Mouse (Mus musculus): ENCODE measurements at regions not wholly inside any gene's neighbourhood (a gene's known extent, or its start where the extent isn't known, plus 50 kb on each side); places are given as distances from the start of the nearest gene placed in this dataset.

DNA sequence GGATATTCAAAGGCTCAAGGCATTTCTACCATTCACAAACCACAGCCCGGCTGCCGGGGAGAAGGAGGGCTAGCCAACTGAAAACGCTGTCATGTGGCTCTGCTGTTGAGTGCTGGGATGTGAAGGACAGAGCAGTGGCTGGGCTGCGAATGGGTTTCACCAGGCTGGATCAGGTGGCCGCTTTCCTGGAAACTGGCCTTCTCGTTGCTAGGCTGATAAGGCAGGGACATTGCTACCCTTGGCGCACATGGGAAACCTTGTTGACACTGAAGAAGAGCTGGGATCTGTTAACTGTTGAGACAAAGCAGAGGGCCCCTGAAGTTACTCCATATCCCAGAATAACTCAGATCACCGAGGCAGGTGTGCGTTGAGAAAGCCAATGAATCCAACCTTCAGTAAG, 216.1 kb upstream of the Rreb1 start:
- DNase-seq (ENCODE audit: extremely low spot score, low spot score), result no peak

DNA sequence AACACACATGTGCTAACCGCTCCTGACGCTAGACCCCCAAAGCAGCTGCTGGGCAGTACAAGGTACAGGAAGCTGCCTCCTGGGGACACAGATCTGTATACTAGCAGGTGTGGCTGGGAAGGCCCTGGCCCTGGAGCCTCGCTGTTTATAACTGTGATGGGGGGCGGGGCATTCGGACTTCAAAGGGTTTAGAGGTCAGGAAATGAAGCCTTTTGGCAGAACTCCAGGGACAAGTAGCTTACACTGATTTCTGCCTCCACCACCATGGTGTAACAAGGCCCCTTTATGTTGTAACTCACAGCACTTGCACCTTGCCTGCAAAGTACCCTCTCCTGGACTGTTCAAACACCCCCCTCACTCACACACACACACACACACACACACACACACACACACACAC, 215.5 kb upstream of the Rreb1 start:
- peak; percentile 36 for DNase-seq (ENCODE audit: extremely low spot score, low spot score)

DNA sequence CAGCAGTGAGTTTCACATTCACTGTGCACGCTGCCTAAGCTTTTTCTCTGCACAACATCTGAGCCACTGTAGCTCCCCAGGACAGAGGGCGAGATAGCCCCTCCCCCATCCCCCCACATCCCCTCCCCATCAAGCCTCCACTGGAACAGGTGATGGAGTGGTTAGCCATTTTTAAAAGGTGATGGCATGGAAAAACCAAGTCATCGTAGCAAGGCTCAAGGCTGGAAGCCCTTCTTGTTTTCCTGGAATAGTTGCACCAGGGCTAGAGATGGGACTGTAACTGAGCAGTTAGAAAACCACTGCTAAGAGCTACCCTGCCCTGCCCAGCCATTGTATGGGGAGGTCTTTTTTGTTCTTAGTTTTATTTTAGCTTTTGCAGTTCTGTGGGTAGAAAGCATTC, 209.1 kb upstream of the Rreb1 start:
- no peak for DNase-seq (ENCODE audit: extremely low spot score, low spot score)

DNA sequence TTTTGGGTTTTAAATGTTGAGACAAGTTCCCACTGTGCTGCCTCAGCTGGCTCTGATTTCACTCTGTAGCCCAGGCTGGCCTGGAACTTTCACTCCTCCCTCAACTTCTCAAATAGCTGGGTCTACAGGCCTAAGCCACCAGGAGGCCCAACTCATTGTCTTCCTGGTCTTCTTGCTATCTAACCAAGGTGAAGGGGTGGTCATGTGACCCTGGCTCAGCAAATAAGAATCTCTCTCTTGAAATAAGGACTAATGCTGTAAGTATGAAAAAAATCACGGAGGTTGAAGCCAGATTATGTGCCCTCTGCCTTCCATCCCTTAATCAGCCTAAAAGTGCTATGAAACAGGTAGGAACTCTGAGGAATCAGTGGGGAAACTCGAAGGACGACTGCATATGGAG, 208.7 kb upstream of the Rreb1 start:
- DNase-seq (ENCODE audit: extremely low spot score, low spot score), result no peak

DNA sequence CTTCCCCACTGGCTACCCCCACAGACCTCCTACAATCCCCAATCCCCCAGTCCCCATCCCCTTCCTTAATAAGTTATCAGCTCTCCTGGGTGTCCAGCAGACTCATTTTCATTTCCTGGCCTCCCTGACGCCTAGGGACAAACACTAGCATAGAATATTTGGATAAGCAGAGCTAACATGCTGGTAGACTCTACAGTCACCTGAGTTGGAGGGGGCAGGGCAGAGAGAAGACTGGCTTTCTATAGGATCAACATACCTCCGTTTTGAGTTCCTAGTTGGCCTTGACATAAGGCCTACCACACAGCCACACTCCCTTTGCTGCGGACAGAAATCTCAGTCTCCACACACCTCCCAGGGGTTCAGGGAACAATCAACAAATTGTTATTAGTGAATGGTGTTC, 205.2 kb upstream of the Rreb1 start:
- no peak for DNase-seq (ENCODE audit: extremely low spot score, low spot score)

DNA sequence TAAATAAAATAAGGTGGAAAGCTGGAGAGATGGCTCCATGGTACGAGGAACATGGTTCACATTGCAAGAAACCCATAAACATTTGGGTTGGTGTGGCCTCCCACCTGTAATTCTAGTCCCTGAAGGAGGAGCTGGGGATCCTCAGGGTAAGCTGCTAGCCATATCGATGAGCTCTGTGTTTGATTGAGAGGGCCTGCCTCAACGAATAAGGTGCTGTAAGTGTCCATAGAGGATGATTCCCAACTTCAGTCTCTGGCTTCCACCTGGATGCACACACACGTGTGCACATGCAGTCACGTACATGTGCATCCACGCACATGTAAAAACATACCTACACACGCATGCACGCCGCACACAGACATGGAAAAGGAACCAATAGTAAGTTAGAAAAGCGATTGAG, 199.0 kb upstream of the Rreb1 start:
- no peak for DNase-seq (ENCODE audit: extremely low spot score, low spot score)

DNA sequence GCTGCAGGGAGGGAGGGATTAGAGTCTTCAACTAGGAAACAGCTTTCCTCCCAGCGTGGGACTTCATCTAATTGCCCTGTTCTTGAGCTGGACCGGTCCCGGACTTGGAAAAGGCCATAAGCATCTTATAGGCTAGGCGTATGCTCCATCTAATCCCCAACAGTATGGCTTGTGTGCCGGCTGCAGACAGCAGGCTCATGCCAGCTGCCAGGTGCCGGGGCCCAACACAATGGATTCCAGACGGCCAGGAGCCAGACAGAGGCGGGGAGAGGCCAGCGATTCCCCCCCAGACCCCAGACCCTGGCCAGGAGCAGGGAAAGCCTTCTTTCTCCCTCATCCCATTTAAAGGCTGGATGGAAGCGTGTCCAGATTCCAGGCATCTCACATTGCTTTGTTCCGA, 198.4 kb upstream of the Rreb1 start:
- DNase-seq (ENCODE audit: extremely low spot score, low spot score), result peak; percentile 21

DNA sequence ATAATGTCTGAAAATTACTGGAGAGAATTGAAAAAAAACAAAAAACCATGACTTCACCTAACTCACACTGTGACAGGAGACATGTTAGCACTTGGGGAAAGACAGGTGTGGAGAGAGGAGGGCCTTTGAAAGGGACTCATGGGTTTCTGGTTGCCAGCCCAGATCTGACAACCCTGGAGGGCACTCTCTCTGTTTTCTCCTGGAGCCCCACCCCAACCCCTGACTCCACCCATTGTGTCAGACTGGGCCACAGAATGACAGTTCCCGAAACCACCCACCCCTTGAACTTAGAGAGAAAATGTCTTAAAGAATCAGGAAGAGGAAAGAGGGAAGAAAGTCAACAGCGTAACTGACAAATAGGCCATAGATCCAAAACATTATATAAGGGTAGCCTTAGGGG, 197.4 kb upstream of the Rreb1 start:
- DNase-seq (ENCODE audit: extremely low spot score, low spot score), result no peak

DNA sequence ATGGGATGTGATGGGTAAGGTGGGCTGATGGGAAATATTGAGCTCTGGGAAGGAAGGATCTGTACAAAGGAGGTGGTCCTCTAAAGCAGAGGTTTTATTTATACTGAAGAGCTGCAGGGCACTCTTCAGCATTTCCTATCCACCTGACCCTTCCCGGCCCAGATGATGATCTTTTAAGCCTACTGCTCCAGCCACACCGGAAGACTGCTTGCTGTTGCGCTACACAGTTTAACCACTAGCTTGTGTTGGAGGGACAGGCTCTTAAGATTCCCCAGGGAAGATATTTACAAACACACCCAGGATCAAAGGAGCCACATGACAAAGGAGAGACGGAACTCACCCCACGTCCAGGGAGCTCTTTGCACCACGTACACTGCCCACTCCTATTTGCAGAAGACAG, 196.8 kb upstream of the Rreb1 start:
- DNase-seq (ENCODE audit: extremely low spot score, low spot score), result no peak

DNA sequence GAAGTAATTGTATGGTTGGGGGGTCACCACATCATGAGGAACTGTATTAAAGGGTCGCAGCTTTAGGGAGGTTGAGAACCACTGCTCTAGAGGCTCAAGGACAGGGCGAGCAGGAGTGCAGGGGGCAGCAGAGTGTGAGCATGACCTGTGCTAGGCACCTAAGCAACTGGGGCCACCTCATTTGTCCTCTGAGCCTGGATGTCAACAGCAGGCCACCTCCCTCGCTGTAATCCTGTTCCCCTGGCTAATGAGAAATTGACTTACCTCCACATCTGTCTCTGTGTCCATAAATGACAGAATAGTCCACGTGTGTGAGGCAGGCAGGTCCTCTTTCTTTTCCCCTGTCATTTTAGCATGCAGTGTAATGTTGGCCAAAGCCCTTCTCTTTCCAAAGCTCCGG, 192.7 kb upstream of the Rreb1 start:
- DNase-seq (ENCODE audit: extremely low spot score, low spot score), result no peak

DNA sequence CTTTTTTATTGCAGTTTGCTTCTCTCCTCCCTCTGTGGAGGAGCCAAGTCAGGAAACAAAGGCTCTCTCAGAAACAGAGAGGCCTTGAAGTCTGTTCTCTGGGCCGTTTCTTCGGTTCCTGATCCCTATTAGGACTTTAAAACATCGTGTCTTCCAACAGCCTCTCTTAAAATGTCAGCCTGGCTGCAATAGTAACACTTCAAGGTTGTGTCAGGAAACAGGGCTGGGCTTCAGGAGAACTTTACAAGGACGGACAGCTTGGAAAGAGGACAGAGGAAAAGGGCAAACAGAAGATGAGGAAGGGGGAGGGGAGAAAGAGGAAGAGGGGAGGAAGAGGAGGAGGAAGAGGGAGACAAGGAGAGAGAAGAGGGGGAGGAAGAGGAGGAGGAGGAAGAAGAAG, 191.7 kb upstream of the Rreb1 start:
- DNase-seq (ENCODE audit: extremely low spot score, low spot score), result no peak

DNA sequence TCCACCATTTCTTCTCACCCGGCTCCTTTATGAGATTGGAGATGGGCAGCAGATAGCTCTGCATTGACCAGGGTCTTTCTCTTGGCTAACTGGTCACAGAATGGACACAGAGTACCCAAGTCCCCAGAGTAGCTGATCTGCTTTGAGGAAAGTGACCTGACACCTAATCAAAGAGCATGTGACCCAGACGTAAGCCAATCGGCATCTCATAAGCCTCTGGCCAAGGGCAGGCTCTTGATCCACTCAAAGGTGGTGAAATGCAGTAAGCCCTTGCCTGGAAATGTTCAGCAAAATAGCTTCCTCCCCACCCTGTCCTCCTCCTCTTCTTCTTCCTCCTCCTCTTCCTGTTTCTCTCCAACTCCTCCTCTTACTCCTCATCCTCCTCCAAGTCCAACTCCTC, 190.3 kb upstream of the Rreb1 start:
- no peak for DNase-seq (ENCODE audit: extremely low spot score, low spot score)

DNA sequence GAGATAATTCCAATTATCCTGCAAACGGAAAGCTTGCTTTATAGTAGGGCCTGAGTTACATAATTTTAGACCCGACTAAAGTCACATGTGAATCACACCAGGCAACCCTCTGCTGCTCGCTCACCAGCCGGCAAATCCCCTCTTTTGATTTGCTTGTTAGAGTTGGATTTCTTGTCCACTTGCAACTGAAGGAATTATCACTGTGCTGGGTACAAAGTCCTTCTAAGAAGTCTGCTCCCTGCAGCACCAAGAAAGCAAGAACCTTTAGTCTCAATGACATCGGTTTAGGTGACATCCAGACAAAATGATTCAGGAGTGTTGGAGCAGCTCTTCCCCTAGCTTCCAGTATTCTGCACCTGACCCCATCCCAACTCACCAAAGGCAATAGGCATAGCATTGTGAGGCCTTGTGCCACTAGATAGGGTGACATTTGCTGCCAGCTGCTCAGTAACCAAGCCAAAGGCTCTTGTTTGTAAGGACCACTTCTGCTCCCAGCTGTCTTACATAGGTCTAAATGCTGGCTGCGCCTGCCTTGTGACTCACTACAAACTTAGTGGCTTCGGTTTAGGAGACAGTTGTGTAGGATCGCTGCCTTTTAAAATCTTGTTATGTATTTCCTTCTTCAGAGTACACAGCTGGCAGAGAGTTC, 189.5 kb upstream of the Rreb1 start:
- DNase-seq (ENCODE audit: extremely low spot score, low spot score), result no peak

DNA sequence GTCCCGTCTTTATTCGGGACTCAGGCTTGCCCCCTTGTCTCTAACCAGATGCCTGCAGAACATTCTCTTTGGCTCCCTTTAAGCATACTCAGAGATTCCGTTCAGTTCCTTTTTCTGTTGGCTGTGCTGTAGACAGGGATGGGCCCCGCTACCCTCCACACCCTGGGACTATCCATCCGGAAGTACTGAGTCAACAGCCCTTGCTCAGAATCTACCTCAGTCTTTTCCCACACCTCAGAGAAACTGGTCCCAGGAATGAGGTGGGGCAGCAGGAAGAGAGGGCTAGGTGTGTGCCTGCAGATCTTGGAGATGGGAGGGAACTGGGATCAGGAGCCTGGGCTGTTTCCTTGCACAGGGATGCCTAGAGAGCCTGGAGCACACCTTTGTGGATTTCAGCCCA, 186.1 kb upstream of the Rreb1 start:
- DNase-seq (ENCODE audit: extremely low spot score, low spot score), result no peak

DNA sequence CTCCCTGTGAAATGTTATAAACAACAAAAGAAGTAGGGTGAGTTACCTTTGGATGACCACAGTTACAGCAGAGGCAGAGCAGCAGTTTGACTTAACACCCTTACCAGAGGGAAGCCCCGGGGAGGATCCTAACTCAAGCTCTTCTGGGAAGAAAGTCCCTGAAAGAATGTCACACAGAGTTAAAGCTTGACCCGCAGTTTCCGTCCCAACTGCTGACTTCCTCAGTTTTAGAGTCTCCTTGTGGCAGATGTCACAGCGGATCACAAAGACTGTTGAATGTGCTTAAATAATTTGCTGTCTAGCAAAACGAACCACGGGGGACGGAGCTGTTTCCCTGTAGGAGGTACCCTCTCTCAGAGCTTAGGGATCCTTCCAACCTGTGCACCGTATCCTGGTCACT, 183.0 kb upstream of the Rreb1 start:
- no peak for DNase-seq (ENCODE audit: extremely low spot score, low spot score)

DNA sequence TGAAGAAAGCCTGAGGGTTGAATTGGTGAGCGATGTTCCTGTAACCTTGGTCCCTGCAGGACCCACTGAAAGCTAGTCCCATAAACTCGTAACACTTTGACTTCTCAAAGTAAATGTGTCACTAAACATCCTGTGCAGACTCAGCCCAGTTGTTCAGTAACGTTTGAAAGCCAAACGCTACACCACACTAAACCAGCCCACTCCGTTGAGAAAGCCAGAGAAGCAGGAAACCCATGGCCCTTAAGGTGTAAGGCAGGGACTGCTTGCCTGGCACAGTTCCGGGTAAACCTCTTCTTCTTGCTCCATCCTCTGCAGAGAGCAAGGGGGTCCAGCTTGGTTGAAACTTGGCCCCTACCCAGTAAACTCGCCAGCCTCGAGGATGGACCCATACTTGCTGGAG, 180.6 kb upstream of the Rreb1 start:
- DNase-seq (ENCODE audit: extremely low spot score, low spot score), result no peak

DNA sequence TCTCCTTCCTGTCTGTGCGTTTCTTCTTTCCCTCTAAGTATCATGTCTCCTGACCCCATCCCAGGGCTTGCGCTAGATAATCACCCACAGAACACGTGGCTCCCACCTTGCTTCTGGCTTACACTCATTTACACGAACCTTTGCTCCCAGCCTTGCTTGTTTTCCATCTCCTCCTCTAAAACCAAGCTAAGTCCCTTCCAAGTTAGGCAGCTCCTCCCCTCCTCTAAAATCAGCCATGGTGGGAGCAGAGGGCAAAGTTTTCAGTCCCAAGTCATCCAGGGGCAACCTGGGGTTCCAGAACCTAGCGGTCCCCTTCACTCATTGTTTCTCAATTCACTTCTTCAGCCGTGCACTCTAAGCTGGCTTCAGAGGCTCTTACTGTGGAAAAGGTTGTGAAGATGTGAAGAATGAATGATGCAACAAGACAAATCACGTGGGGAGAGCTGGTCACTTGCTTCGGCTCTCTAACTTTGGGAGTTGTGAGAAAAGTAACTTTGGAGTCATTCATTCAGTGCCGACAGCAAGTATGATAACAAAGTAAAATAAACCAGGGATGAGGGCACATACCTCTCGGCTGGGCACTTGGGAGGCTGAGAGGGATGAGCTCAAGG, 179.9 kb upstream of the Rreb1 start:
- no peak for DNase-seq (ENCODE audit: extremely low spot score, low spot score)

DNA sequence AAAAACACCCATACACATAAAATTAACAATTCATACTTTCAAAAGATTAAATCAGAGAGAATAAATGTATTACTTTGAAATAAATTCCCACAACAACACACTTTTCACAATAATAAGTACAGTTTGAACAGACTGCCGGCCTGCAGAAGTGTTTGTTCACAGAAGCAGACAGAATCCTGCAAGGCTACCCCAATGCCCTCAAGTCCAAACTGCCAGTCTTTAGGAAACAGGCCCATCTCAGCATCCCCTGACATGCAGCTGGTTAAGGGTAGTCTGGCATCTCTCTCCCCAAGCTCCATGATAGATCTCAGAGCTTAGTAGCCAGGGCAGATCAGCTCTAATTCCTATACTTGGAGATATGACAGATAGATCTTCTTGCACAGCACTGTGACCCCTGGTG, 178.5 kb upstream of the Rreb1 start:
- no peak for DNase-seq (ENCODE audit: extremely low spot score, low spot score)

DNA sequence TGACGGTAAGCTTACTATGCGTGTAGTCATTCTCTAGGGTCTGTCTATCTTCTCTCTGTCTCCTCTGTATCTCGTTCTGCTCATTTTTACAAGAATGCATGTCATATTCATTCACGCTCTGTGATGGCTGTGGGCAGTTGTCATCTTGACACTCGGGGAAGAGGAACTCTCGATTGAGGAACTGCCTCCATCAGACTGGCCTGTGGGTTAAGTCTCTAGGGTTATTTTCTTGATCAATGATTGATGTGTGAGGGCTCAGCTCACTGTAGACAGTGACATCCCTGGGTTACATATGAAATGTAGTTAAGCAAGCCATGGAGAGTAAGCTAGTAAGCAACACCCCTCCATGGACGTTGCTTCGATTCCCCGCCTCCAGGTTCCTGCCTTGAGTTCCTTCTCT, 178.0 kb upstream of the Rreb1 start:
- no peak for DNase-seq (ENCODE audit: extremely low spot score, low spot score)

DNA sequence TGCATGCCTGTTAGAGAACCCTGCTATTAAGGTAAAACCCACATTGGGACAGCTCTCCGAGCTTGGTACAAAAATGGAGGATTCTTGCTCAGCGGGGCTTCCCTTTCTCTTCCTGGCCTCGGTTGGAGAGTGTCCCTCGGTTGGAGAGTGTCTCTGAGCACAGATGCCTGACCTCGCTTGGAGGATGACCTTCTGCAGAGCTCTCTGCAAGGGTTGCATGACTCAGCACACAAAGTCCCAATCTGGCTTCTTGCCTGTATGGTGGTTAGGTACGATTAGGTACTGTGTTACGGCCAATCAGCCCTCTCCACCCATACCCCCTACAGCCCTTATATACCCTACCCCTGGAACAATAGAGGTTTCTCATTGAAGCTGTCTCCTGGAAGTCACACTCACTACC, 177.1 kb upstream of the Rreb1 start:
- DNase-seq (ENCODE audit: extremely low spot score, low spot score), result no peak

DNA sequence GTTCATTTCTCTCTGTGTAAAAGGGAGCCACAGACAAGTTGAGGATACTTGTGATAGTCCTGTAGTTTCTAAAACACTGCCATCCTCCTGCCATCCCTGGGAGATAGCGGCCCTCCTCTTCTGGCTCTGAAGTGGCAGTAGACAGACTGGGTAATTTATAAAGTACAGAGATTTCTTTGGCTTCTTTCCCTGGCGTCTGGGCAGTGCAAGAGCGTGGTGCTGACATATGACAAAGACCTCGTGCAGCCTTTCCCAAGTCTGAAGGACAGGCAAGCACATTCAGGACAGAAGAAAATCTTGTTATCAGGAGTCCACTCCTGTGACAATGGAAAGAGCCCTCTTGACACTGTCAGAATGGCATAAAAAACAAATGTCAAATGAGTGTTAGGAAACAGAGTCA, 175.9 kb upstream of the Rreb1 start:
- no peak for DNase-seq (ENCODE audit: extremely low spot score, low spot score)

DNA sequence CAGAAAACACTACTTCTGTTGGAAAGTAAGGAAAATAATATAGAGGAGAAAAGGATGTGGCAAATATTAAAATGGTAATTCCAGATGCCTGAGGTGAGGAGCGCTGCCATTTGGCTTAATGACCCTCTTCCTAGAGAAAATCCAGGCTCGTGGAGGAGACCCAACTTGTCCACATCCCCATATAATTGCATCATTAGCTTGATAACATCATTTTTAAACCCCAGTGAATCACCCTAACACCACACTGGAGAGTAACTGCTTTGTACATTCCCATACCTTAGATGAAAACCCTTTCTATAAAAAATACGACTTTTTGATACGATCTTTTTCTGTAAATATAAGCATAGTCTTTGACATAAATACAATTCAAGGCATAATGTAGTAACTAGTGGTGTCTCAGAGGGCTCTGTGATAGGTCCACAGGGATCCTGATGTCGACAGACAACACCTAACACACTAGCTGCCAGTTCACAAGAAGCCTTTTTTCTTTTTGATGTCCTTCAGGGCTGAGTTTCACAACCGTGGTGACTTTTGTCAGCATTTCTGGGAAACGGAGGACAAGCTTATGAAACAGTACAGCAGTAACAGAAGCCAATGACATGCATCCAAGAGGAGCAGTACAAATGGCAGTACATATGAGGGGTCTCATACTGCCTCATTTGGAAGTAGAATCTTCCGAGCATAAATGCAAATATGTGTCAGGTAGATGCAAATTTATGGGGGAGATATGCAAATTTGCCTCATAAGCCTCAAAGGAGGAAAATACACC, 174.8 kb upstream of the Rreb1 start:
- DNase-seq (ENCODE audit: extremely low spot score, low spot score), result no peak

DNA sequence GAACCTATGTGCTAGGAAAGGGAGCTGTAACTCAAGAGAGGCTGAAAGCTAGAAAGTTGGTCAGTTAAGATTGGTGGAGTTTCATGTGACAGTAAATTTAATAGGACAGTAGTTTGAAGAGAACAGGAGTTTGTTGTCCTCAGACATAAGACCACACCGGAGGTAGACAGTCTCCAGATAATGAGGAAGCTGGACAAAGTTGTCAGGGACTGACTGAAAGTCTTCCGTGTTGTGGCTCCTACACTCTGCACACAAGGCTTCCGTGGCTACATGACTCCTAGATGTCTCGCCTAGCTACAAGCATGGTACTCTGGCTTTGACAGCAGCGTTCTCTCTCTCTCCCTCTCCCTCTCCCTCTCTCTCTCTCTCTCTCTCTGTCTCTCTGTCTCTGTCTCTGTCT, 171.9 kb upstream of the Rreb1 start:
- no peak for DNase-seq (ENCODE audit: extremely low spot score, low spot score)

All from neural tube, embryonic 10.5 days (tissue).